In the genomic region with DNA sequence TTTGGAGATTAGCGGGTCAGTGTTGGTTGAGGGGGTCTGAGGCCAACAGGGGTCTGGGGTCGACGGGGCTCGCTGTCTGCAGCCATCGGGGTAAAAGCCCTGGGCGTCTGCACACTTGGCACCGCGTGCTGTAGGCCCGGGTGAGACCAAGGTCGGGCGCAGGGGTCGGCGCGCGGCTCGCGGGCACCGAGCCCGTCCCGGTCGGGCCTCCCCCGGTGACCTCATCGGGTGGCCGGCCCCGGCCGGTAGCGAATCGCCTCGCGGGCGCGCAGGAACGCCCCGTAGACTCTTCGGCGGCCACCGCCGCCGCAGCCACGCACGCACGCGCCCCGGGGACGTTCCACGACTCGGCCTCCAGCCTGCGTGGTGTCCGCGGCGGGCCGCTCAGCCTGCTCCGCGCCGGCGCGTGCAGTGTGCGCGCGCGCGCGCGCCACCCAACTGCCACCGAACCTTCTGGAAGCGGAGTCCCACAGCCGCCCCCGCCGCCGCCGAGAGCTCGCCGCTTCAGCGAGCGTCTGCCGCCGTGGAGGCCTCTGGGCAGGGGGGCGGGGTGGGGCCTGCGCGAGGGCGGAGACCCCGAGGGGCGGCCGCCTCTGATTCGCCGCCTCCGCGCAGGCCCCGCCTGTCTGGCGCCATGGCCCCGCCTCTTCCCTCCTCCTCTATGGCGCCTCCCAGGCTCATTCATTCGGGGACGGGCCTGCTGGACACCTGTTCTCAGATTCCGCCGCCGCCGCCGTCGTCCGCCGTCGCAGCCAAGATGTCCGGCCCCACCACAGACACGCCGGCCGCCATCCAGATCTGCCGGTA, we compare ENCODE assay signal across 8 mouse cellular contexts. TPM values are rescaled to one million over a fixed set of nuclear protein-coding genes. Genes with fewer than 3 reads are reported as not detected.
A peak's percentile ranks its signal among the peaks of the same experiment; 100 is the strongest.
DNase-seq lines count a peak whose midpoint lies in the region; ATAC-seq lines count a peak whose summit lies in the region.

Acot7 (plus strand) TSS at position 598 of the 807 bp plus-strand sequence.

- H3K4me2 ChIP-seq in hindbrain, embryonic 13.5 days, result peak within 1 kb of the TSS; percentile 92

- peak within 1 kb of the TSS; percentile 77 for H3K4me3 ChIP-seq in hindbrain, embryonic 13.5 days

- H3K9me3 ChIP-seq in hindbrain, embryonic 13.5 days, result no peaks in the 10 kb centered on the region

- under 1% methylated on average over 82 of the region's 108 CpGs for WGBS in hindbrain, embryonic 13.5 days

- peak; percentile 94 for ATAC-seq in hindbrain, embryonic 13.5 days (ENCODE audit: low FRiP score)

- peak; percentile 89 for DNase-seq in R1 (ENCODE audit: low read depth, low spot score)
- peak; percentile 94 to 99 for DNase-seq in cerebellum, postnatal 25 days
- DNase-seq in frontal cortex, postnatal 25 days (ENCODE audit: low spot score in 2 of 2), result peak; percentile 73 to 77
- peak; percentile 81 to 82 for DNase-seq in layer of hippocampus, postnatal 25 days (ENCODE audit: extremely low spot score in 1 of 2, low spot score in 1 of 2)
- peak; percentile 92 for DNase-seq in lung, postnatal 14 days
- DNase-seq in ovary, postnatal 36 days (ENCODE audit: low spot score), result peak; percentile 93
- DNase-seq in thymus, postnatal 14 days, result peak; percentile 96

- H3K27me3 ChIP-seq in hindbrain, embryonic 13.5 days, result peaks cover 47% of the 10 kb centered on the region

- H3K36me3 ChIP-seq in hindbrain, embryonic 13.5 days, result no peaks in the 10 kb centered on the region

- H3K27ac ChIP-seq in hindbrain, embryonic 13.5 days, result peak within 1 kb of the TSS; percentile 88

- H3K4me1 ChIP-seq in hindbrain, embryonic 13.5 days (replicated peaks), result peaks cover 30% of the 10 kb centered on the region

- H3K9ac ChIP-seq in hindbrain, embryonic 13.5 days, result peak within 1 kb of the TSS; percentile 86

RNA-seq across cellular contexts. Expression of gene Acot7, which starts in this region (rescaled TPM):
- polyA plus RNA-seq in hindbrain, embryonic 13.5 days (2015; fragmentation: Nextera tagmentation; extraction: Ambion mirVana), result 269 and 299 TPM in 2 replicates
- 100 to 1,000 TPM; 318 to 353 TPM for total RNA-seq in layer of hippocampus, postnatal 25 days (2021)

Comparison
In these comparisons a context has a peak if more than half of its experiments do, and no peak if none do; other contexts are left out.
1. Peak in every context shown above with its lines: DNase-seq, ATAC-seq, H3K4me3 ChIP-seq and H3K27ac ChIP-seq.